Mouse (Mus musculus): ENCODE results near the gene Aff3. TPM values are rescaled to one million over a fixed set of nuclear protein-coding genes. Genes with fewer than 3 reads are reported as not detected.
A peak's percentile ranks its signal among the peaks of the same experiment; 100 is the strongest.

Aff3 gene
- polyA plus RNA-seq (2016; fragmentation: Nextera tagmentation; extraction: Ambion mirVana): 5.3 and 6.9 TPM in 2 replicates

DNA sequence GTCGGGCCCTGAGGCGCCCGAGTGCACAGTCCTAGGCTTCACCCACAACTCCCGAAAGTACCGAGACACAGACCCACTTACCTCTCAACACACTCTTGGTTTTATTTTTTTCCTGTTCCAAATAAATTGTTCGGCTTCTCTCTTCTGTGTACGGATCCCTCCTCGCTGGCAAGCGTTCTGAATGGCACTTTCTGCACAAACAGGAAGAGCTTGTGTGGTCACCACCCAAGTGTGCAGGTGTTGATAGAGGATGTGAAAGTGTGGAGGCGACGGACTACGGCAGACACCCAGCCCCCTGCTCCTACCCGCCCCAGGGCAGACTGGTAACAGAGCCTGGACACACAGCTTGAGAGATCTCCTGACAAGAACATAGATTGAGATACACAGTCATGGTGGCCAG is at the start of gene Aff3:
Gene Aff3 (minus strand): TSS at position 179 of the 400 bp plus-strand sequence.
- Histone ChIP-seq H3K9me3 (no peaks in the 10 kb centered on the region), H3K27ac (no peak within 1 kb of the TSS), H3K36me3 (no peaks in the 10 kb centered on the region), H3K4me3 (no peak within 1 kb of the TSS), H3K4me1 (peaks cover 4% of the 10 kb centered on the region; the same call in 1 of the 2 replicates), H3K27me3 (ENCODE audit: insufficient read depth, poor library complexity, severe bottlenecking) (no peaks in the 10 kb centered on the region)
- 74% methylated on average over 13 of the region's 13 CpGs for WGBS
- DNase-seq (ENCODE audit: low spot score): no peak

GRCm38 (mm10) chr1:38700646-38701045 is 35.9 kb upstream of the Aff3 start:
- peaks cover 5% of the 10 kb centered on the region; the same call in 1 of the 2 replicates for H3K4me1 ChIP-seq
- no peak for DNase-seq (ENCODE audit: low spot score)
- H3K27ac ChIP-seq: no peak overlapping the region
- no peaks in the 10 kb centered on the region for H3K27me3 ChIP-seq (ENCODE audit: insufficient read depth, poor library complexity, severe bottlenecking)
- 74% methylated on average over 6 of the region's 6 CpGs for WGBS
- no peaks in the 10 kb centered on the region for H3K9me3 ChIP-seq
- no peaks in the 10 kb centered on the region for H3K36me3 ChIP-seq
- H3K4me3 ChIP-seq: no peak overlapping the region

DNA sequence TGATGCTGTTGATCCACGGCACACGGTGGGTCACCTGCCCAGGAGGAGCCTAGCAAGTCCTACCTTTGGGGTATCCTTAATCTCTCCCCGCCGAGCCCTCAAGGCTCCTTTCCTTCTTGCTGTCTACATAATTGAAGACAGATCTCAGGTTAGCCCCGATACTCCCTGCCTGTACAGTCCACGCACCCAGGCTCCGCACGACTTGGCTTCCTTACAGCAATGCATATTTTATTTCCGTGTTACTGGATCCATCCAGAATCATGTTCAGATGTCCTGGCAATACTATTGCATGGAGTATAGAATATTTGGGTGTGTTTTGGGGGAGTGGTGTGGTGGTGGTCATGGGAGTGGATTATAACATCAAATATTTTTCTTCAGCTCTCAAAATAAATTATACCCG is 34.5 kb upstream of the Aff3 start:
- Histone ChIP-seq H3K36me3 (no peaks in the 10 kb centered on the region), H3K4me3 (no peak overlapping the region), H3K4me1 (peaks cover 5% of the 10 kb centered on the region), H3K27me3 (ENCODE audit: insufficient read depth, poor library complexity, severe bottlenecking) (no peaks in the 10 kb centered on the region), H3K9me3 (no peaks in the 10 kb centered on the region), H3K27ac (no peak overlapping the region)
- DNase-seq (ENCODE audit: low spot score): no peak
- 89% methylated on average over 10 of the region's 10 CpGs for WGBS

DNA sequence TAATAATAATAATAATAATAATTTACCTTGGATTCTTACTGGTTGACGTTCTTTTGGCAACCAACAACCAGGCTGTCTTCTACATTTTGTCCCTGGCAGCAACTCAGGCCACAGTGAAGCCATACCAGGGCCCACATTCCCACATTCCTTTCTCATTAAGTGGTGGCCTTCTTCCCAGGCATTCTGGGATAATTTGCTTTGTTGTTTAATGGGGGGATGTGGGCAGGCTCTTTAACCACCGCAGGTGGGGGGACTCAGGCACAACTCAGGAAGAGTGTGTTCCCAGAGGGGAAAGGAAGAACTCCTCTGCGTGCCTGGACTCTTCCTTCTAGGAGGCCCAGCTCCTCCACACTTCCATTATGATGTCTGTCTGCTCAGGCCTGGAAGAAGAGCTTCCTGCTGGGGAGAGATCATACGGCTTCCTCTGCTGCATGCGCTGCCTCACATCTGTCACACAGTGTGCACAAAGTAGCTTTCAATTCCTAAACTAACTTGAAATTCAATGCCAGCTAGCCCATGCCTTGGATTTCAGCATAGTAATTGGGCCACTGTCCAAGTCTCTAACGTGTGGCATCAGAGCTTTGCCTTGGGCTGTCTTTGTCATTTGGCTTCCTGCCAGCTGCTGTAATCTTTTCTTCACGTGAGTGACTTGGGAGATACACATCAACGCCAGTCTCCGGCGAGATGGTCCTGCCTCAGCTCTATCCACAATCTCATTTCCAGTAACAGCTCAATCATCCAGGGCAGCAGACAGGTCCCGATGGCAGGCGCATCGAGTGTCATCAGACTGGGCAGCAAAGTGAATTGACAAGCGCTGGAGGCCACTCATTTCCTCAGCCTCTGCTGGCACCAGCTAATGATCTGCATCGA is 31.3 kb upstream of the Aff3 start:
- peaks cover 10% of the 10 kb centered on the region for H3K4me1 ChIP-seq
- H3K9me3 ChIP-seq: no peaks in the 10 kb centered on the region
- no peak overlapping the region for H3K4me3 ChIP-seq
- no peak for DNase-seq (ENCODE audit: low spot score)
- no peak overlapping the region for H3K27ac ChIP-seq
- H3K36me3 ChIP-seq: no peaks in the 10 kb centered on the region
- no peaks in the 10 kb centered on the region for H3K27me3 ChIP-seq (ENCODE audit: insufficient read depth, poor library complexity, severe bottlenecking)
- WGBS: 64% methylated on average over 15 of the region's 15 CpGs

- no peaks in the 10 kb centered on the region for H3K36me3 ChIP-seq
- WGBS: 73% methylated on average over 2 of the region's 2 CpGs
- no peaks in the 10 kb centered on the region for H3K27me3 ChIP-seq (ENCODE audit: insufficient read depth, poor library complexity, severe bottlenecking)
- H3K9me3 ChIP-seq: no peaks in the 10 kb centered on the region
- no peak for DNase-seq (ENCODE audit: low spot score)
- peaks cover 10% of the 10 kb centered on the region for H3K4me1 ChIP-seq
- no peak overlapping the region for H3K27ac ChIP-seq
- no peak overlapping the region for H3K4me3 ChIP-seq
Observed at GRCm38 (mm10) chr1:38695089-38695811, 30.5 kb upstream of the Aff3 start.

DNA sequence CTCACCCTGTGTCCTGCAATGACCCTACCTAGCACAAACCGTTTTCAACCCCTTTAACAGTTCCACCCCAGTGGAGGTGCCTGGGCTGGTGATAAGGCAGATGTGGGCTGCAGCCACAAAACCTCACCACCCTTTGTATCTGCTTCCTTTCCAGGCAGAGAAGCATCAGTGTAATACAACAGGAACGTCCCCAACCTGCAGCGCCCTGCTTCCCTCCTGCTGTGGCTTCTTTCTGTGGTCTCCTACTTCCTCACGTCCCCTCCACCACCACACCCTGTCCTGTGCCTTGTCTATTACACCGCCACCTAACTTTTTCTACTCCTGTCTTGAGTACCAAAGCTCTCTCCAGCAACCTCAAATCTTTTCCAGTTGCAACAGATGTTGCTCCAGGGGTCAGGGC is 29.4 kb upstream of the Aff3 start:
- no peaks in the 10 kb centered on the region for H3K36me3 ChIP-seq
- no peak for DNase-seq (ENCODE audit: low spot score)
- 48% methylated on average over 5 of the region's 5 CpGs for WGBS

GRCm38 (mm10) chr1:38690471-38690870 is 25.7 kb upstream of the Aff3 start:
- H3K27ac ChIP-seq: no peak overlapping the region
- no peak for DNase-seq (ENCODE audit: low spot score)
- no peaks in the 10 kb centered on the region for H3K27me3 ChIP-seq (ENCODE audit: insufficient read depth, poor library complexity, severe bottlenecking)
- H3K4me1 ChIP-seq: peaks cover 5% of the 10 kb centered on the region; the same call in 1 of the 2 replicates
- H3K36me3 ChIP-seq: no peaks in the 10 kb centered on the region
- no peaks in the 10 kb centered on the region for H3K9me3 ChIP-seq
- WGBS: 79% methylated on average over 6 of the region's 6 CpGs
- H3K4me3 ChIP-seq: no peak overlapping the region

More for the DNA sequence above, 29.4 kb upstream of the Aff3 start:
- Histone ChIP-seq H3K4me3 (no peak overlapping the region), H3K9me3 (no peaks in the 10 kb centered on the region), H3K27me3 (ENCODE audit: insufficient read depth, poor library complexity, severe bottlenecking) (no peaks in the 10 kb centered on the region), H3K4me1 (peaks cover 10% of the 10 kb centered on the region), H3K27ac (no peak overlapping the region)

DNA sequence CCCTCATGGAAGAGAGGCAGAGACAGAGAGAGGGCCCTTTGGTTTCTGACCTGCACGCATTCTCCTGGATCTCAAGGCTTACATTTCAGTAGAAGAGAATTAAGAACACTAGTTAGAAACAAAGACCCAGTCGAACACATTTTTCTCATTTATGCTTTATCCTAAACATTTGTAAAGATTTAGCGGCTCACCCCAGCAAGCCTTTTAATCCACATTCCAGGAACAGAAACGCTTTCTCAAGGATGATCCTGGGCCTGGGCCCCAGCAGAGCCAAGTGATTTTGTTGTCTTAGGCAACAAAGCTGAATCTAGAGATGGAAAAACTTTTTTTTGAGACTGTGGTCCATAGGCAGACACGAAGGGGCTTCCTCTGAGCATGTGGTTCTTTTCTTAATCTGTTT is 23.5 kb upstream of the Aff3 start:
- H3K27ac ChIP-seq: no peak overlapping the region
- DNase-seq (ENCODE audit: low spot score): no peak

GRCm38 (mm10) chr1:38685706-38686105 is 21.0 kb upstream of the Aff3 start:
- DNase-seq (ENCODE audit: low spot score): peak; percentile 62
- Histone ChIP-seq H3K9me3 (no peaks in the 10 kb centered on the region), H3K27me3 (ENCODE audit: insufficient read depth, poor library complexity, severe bottlenecking) (no peaks in the 10 kb centered on the region), H3K27ac (no peak overlapping the region), H3K36me3 (no peaks in the 10 kb centered on the region), H3K4me1 (no peaks in the 10 kb centered on the region), H3K4me3 (no peak overlapping the region)
- 86% methylated on average over 5 of the region's 5 CpGs for WGBS

More for the DNA sequence above, 23.5 kb upstream of the Aff3 start:
- Histone ChIP-seq H3K27me3 (ENCODE audit: insufficient read depth, poor library complexity, severe bottlenecking) (no peaks in the 10 kb centered on the region), H3K36me3 (no peaks in the 10 kb centered on the region), H3K9me3 (no peaks in the 10 kb centered on the region), H3K4me3 (no peak overlapping the region), H3K4me1 (no peaks in the 10 kb centered on the region)
- WGBS: 74% methylated on average over 5 of the region's 5 CpGs

DNA sequence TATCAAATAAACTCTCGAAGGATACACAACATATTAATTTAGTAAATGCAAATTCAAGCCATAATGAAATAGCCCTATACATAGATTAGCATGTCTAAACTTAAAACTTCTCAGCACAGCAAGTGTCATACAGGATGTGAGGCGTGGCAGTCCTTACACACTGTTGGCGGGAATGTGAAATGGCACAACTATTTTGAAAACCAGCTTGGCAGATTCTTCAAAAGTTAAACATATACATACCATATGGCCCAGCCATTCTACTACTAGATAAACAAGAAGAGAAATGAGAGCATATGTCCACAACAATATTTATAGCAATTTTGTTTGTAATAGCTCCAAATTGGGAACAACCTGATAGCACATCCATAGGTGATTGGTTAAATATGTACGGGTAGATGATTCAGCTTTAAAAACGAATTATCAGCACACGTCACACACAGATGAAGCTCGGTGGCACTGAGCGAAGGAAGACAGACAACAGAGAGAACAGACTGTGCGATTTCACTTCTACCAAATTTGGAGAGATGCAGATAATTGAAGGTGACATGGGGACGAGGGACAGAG is 18.5 kb upstream of the Aff3 start:
- H3K9me3 ChIP-seq: no peaks in the 10 kb centered on the region

GRCm38 (mm10) chr1:38679890-38680289 is 15.1 kb upstream of the Aff3 start:
- Histone ChIP-seq H3K9me3 (no peaks in the 10 kb centered on the region), H3K27ac (no peak overlapping the region), H3K4me3 (no peak overlapping the region), H3K4me1 (no peaks in the 10 kb centered on the region), H3K27me3 (ENCODE audit: insufficient read depth, poor library complexity, severe bottlenecking) (no peaks in the 10 kb centered on the region), H3K36me3 (no peaks in the 10 kb centered on the region)
- 74% methylated on average over 8 of the region's 8 CpGs for whole genome bisulfite sequencing
- no peak for DNase-seq (ENCODE audit: low spot score)

More for the DNA sequence above, 18.5 kb upstream of the Aff3 start:
- DNase-seq (ENCODE audit: low spot score): no peak
- Histone ChIP-seq H3K36me3 (no peaks in the 10 kb centered on the region), H3K4me3 (no peak overlapping the region), H3K4me1 (no peaks in the 10 kb centered on the region), H3K27me3 (ENCODE audit: insufficient read depth, poor library complexity, severe bottlenecking) (no peaks in the 10 kb centered on the region), H3K27ac (no peak overlapping the region)
- WGBS: 77% methylated on average over 10 of the region's 10 CpGs

GRCm38 (mm10) chr1:38671756-38672155 is 7.0 kb upstream of the Aff3 start:
- no peaks in the 10 kb centered on the region for H3K36me3 ChIP-seq
- H3K4me1 ChIP-seq: 0 out of 2 replicates have a peak, but pooled peaks cover 5% of the 10 kb centered on the region
- 65% methylated on average over 3 of the region's 3 CpGs for WGBS
- H3K9me3 ChIP-seq: no peaks in the 10 kb centered on the region
- no peaks in the 10 kb centered on the region for H3K27me3 ChIP-seq (ENCODE audit: insufficient read depth, poor library complexity, severe bottlenecking)
- H3K27ac ChIP-seq: no peak overlapping the region
- DNase-seq (ENCODE audit: low spot score): peak; percentile 52
- no peak overlapping the region for H3K4me3 ChIP-seq

DNA sequence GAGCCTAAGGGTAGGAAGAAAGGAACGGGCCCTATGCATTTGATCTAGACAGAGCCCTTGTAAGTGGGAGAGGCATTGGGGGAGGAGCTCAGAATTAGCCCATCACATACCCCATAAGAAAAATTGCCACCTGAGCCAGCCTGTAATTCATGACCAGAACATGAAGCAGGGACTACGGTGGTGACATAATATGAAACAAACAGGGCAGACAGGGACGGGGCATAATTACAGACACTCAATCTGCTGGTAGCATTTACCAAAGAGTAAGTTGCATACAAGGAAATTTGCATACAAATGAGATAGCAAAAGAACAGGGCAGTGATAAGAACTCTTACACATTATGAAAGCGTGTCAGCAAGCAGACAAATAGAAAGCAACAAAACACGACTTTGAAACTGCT is 6.3 kb upstream of the Aff3 start:
- Histone ChIP-seq H3K4me1 (0 out of 2 replicates have a peak, but pooled peaks cover 5% of the 10 kb centered on the region), H3K4me3 (no peak overlapping the region), H3K36me3 (no peaks in the 10 kb centered on the region), H3K27ac (no peak overlapping the region), H3K27me3 (ENCODE audit: insufficient read depth, poor library complexity, severe bottlenecking) (no peaks in the 10 kb centered on the region), H3K9me3 (no peaks in the 10 kb centered on the region)
- 78% methylated on average over 5 of the region's 5 CpGs for WGBS
- DNase-seq (ENCODE audit: low spot score): peak; percentile 28

All from heart, embryonic 10.5 days (tissue).